In genomic region chr7:43643046-43643652, GRCm38 (mm10) we compare ENCODE assay signal across 1 mouse cellular context.
A peak's percentile ranks its signal among the peaks of the same experiment; 100 is the strongest.
TF ChIP-seq lines count a peak whose summit lies in the region.

No protein-coding gene starts in this region.

TF ChIP-seq in CH12.LX, 34 proteins besides CTCF, POLR2A, EP300 and RAD21:
- TF ChIP-seq USF1 (IDR thresholded peaks at IDR 0.05; ENCODE audit: low read depth, low read length) (peak; percentile 70), BHLHE40 (IDR thresholded peaks at IDR 0.05; ENCODE audit: low read depth, low read length) (peak; percentile 70), MAZ (IDR thresholded peaks at IDR 0.05; ENCODE audit: low read depth, low read length) (no peak), MXI1 (IDR thresholded peaks at IDR 0.05; ENCODE audit: low read depth, low read length) (no peak), IRF4 (IDR thresholded peaks at IDR 0.05; ENCODE audit: low read depth, low read length) (no peak), USF2 (conservative IDR thresholded peaks at IDR 0.05; ENCODE audit: low read depth, low read length) (peak; percentile 58), TBP (conservative IDR thresholded peaks at IDR 0.05; ENCODE audit: low read depth, low read length) (no peak)
TF ChIP-seq in CH12.LX: peak in this region for 3.
